Mouse (Mus musculus) CH12.LX (cell line): ENCODE data around the gene Olfr3. TPM values are rescaled to one million over a fixed set of nuclear protein-coding genes. Genes with fewer than 3 reads are reported as not detected.

Experiments
- DNase-seq: peaks from one replicate; pipeline ENCODE4 v3.0.0-alpha.2; 2013; ENCODE audit errors: extremely low read depth
- H3K27ac ChIP-seq: 2 replicates; pipeline ENCODE4 v1.5.1; 2012; ENCODE audit warnings: low read depth, mild to moderate bottlenecking, control low read depth, moderate library complexity; ENCODE audit not compliant: insufficient read depth
- H3K27me3 ChIP-seq: replicated peaks from 2 replicates; pipeline ENCODE3; 2012; ENCODE audit warnings: inconsistent platforms
- H3K36me3 ChIP-seq, 2 experiments: replicated peaks in 1 of 2; 2 replicates each; pipeline versions ENCODE3 to v1.6.1; 2012; ENCODE audit warnings: inconsistent platforms in 1 of 2, low read length in 1 of 2, mild to moderate bottlenecking in 1 of 2, mixed read lengths in 1 of 2, moderate library complexity in 1 of 2; ENCODE audit not compliant: control insufficient read depth in 1 of 2, insufficient read depth in 1 of 2
- H3K4me1 ChIP-seq, 2 experiments: 2 replicates each; pipeline ENCODE4 v1.6.1; 2012; ENCODE audit warnings: inconsistent platforms in 1 of 2, moderate library complexity in 1 of 2; ENCODE audit not compliant: insufficient read depth in 2 of 2, control insufficient read depth in 1 of 2
- H3K4me2 ChIP-seq: 2 replicates; pipeline ENCODE4 v1.6.1; 2012; ENCODE audit warnings: low read depth, mild to moderate bottlenecking, control low read depth; ENCODE audit not compliant: poor library complexity, insufficient read depth, severe bottlenecking
- H3K4me3 ChIP-seq, 3 experiments: fragments of 150-350 bp in 1 of 3; sonication (generic) in 1 of 3; replicated peaks in 1 of 3; 2 replicates each; pipeline versions ENCODE3 to v1.5.1; 2011 to 2012; ENCODE audit warnings: low read depth in 2 of 3, low read length in 2 of 3, mild to moderate bottlenecking in 2 of 3, moderate library complexity in 2 of 3, control low read depth in 1 of 3, improper control_type of control experiment in 1 of 3, inconsistent platforms in 1 of 3, mixed read lengths in 1 of 3; ENCODE audit not compliant: poor library complexity in 1 of 3
- H3K79me2 ChIP-seq: replicated peaks from 2 replicates; pipeline ENCODE4 v1.6.1; 2012; ENCODE audit warnings: mild to moderate bottlenecking, moderate library complexity; ENCODE audit not compliant: control insufficient read depth, poor library complexity, insufficient read depth, severe bottlenecking; ENCODE audit errors: extremely low read depth
- H3K9ac ChIP-seq: 2 replicates; pipeline ENCODE4 v1.6.1; 2012; ENCODE audit warnings: low read depth, mild to moderate bottlenecking, control low read depth, moderate library complexity; ENCODE audit not compliant: insufficient read depth
- H3K9me3 ChIP-seq: replicated peaks from 2 replicates; pipeline ENCODE3; 2012; ENCODE audit warnings: low read length, inconsistent platforms, mixed read lengths
- CHD1 ChIP-seq: IDR thresholded peaks from 2 replicates; pipeline ENCODE4 v1.6.1; 2012; ENCODE audit warnings: low read depth, low read length, improper control_type of control experiment, inconsistent platforms
- E2F4 ChIP-seq: IDR thresholded peaks from 2 replicates; pipeline ENCODE4 v1.6.1; 2011; ENCODE audit warnings: low read depth, low read length, improper control_type of control experiment; ENCODE audit not compliant: insufficient replicate concordance
- ELF1 ChIP-seq: IDR thresholded peaks from 2 replicates; pipeline ENCODE4 v1.6.1; 2014; ENCODE audit warnings: low read depth, mild to moderate bottlenecking, inconsistent platforms, low read length, improper control_type of control experiment
- ETS1 ChIP-seq: conservative IDR thresholded peaks from 2 replicates; pipeline ENCODE4 v1.6.1; 2012; ENCODE audit warnings: low read depth, mild to moderate bottlenecking, inconsistent platforms, low read length, improper control_type of control experiment, moderate library complexity
- HCFC1 ChIP-seq: IDR thresholded peaks from 2 replicates; pipeline ENCODE4 v1.6.1; 2012; ENCODE audit warnings: low read depth, mild to moderate bottlenecking, inconsistent platforms, low read length, improper control_type of control experiment
- IRF4 ChIP-seq: IDR thresholded peaks from 2 replicates; pipeline ENCODE4 v1.6.1; 2014; ENCODE audit warnings: low read depth, mild to moderate bottlenecking, inconsistent platforms, low read length, improper control_type of control experiment
- KAT2A ChIP-seq: IDR thresholded peaks from 2 replicates; pipeline ENCODE4 v1.6.1; 2012; ENCODE audit warnings: low read length, improper control_type of control experiment, inconsistent platforms; ENCODE audit not compliant: insufficient replicate concordance
- MAFK ChIP-seq: IDR thresholded peaks from 2 replicates; pipeline ENCODE4 v1.6.1; 2011; ENCODE audit warnings: low read length, improper control_type of control experiment; ENCODE audit not compliant: insufficient replicate concordance
- MAX ChIP-seq: IDR thresholded peaks from 2 replicates; pipeline ENCODE4 v1.6.1; 2011; ENCODE audit warnings: low read length, improper control_type of control experiment
- MXI1 ChIP-seq: IDR thresholded peaks from 2 replicates; pipeline ENCODE4 v1.6.1; 2011; ENCODE audit warnings: mild to moderate bottlenecking, low read depth, low read length, improper control_type of control experiment
- MYC ChIP-seq: IDR thresholded peaks from 2 replicates; pipeline ENCODE4 v1.6.1; 2011; ENCODE audit warnings: low read depth, mild to moderate bottlenecking, improper control_type of control experiment, low read length
- NELFE ChIP-seq: IDR thresholded peaks from 2 replicates; pipeline ENCODE4 v1.6.1; 2011; ENCODE audit warnings: low read depth, low read length, improper control_type of control experiment
- NRF1 ChIP-seq: IDR thresholded peaks from 2 replicates; pipeline ENCODE4 v1.6.1; 2014; ENCODE audit warnings: low read depth, mild to moderate bottlenecking, inconsistent platforms, low read length, improper control_type of control experiment, moderate library complexity
- PAX5 ChIP-seq: IDR thresholded peaks from 2 replicates; pipeline ENCODE4 v1.6.1; 2012; ENCODE audit warnings: low read length, inconsistent platforms, mixed read lengths
- POLR2A ChIP-seq: IDR thresholded peaks from 2 replicates; pipeline ENCODE4 v1.6.1; 2011; ENCODE audit warnings: low read depth, mild to moderate bottlenecking, improper control_type of control experiment, low read length
- POLR2AphosphoS2 ChIP-seq: IDR thresholded peaks from 2 replicates; pipeline ENCODE4 v1.6.1; 2011; ENCODE audit warnings: low read depth, low read length, improper control_type of control experiment
- RAD21 ChIP-seq: IDR thresholded peaks from 2 replicates; pipeline ENCODE4 v1.6.1; 2011; ENCODE audit warnings: low read depth, mild to moderate bottlenecking, low read length, improper control_type of control experiment, moderate library complexity
- RCOR1 ChIP-seq: conservative IDR thresholded peaks from 2 replicates; pipeline ENCODE4 v1.6.1; 2012; ENCODE audit warnings: low read depth, mild to moderate bottlenecking, inconsistent platforms, low read length, improper control_type of control experiment
- SIN3A ChIP-seq: IDR thresholded peaks from 2 replicates; pipeline ENCODE4 v1.6.1; 2012; ENCODE audit warnings: low read length, improper control_type of control experiment, inconsistent platforms
- SMC3 ChIP-seq: IDR thresholded peaks from 2 replicates; pipeline ENCODE4 v1.6.1; 2011; ENCODE audit warnings: low read depth, low read length, improper control_type of control experiment
- TCF12 ChIP-seq: IDR thresholded peaks from 2 replicates; pipeline ENCODE4 v1.6.1; 2014; ENCODE audit warnings: low read depth, mild to moderate bottlenecking, inconsistent platforms, low read length, improper control_type of control experiment
- UBTF ChIP-seq: IDR thresholded peaks from 2 replicates; pipeline ENCODE4 v1.6.1; 2012; ENCODE audit warnings: low read depth, mild to moderate bottlenecking, inconsistent platforms, low read length, improper control_type of control experiment, moderate library complexity
- USF1 ChIP-seq: IDR thresholded peaks from 2 replicates; pipeline ENCODE4 v1.6.1; 2014; ENCODE audit warnings: low read depth, mild to moderate bottlenecking, inconsistent platforms, low read length, improper control_type of control experiment
- USF2 ChIP-seq: conservative IDR thresholded peaks from 2 replicates; pipeline ENCODE4 v1.6.1; 2011; ENCODE audit warnings: low read depth, low read length, improper control_type of control experiment
- ZC3H11A ChIP-seq: IDR thresholded peaks from 2 replicates; pipeline ENCODE4 v1.6.1; 2012; ENCODE audit warnings: low read depth, mild to moderate bottlenecking, inconsistent platforms, low read length, improper control_type of control experiment
- ZKSCAN1 ChIP-seq: IDR thresholded peaks from 2 replicates; pipeline ENCODE4 v1.6.1; 2012; ENCODE audit warnings: low read depth, inconsistent platforms, low read length, improper control_type of control experiment, borderline replicate concordance
- ZNF384 ChIP-seq: IDR thresholded peaks from 2 replicates; pipeline ENCODE4 v1.6.1; 2012; ENCODE audit warnings: low read depth, low read length, improper control_type of control experiment, inconsistent platforms
- dilution Hi-C: fragments of 300-500 bp; cut with MboI; formaldehyde crosslinking; loops from 2 replicates; pipeline ENCODE4 v1.14.3; 2020; ENCODE audit warnings: low sequenced_read_pairs; ENCODE audit not compliant: extremely low pct_unique_long_range_greater_than_20kb, extremely low pct_ligation_motif_present
- in situ Hi-C: fragments of 300-500 bp; cut with MboI; formaldehyde crosslinking; loops from 3 replicates; pipeline ENCODE4 v1.14.3; 2019; ENCODE audit warnings: low sequenced_read_pairs, low pct_ligation_motif_present, low pct_unique_long_range_greater_than_20kb, mixed read lengths
- polyA plus RNA-seq: library from polyadenylated mRNA; unstranded; fragments of >175 nt; gene quantifications from 2 replicates; pipeline ENCODE4 v1.2.1, GENCODE M21; 2012; ENCODE audit warnings: low read depth; ENCODE audit not compliant: insufficient read length
- total RNA-seq, 2 experiments: library from RNA; depleted of rRNA; stranded (reverse); fragments of 300-350 nt in 1 of 2; fragments of >200 nt in 1 of 2; gene quantifications; 2 replicates each; pipeline ENCODE4 v1.2.3; 2012 to 2014

The Olfr3 gene
- total and polyA plus RNA-seq, 3 experiments = not detected

DNA sequence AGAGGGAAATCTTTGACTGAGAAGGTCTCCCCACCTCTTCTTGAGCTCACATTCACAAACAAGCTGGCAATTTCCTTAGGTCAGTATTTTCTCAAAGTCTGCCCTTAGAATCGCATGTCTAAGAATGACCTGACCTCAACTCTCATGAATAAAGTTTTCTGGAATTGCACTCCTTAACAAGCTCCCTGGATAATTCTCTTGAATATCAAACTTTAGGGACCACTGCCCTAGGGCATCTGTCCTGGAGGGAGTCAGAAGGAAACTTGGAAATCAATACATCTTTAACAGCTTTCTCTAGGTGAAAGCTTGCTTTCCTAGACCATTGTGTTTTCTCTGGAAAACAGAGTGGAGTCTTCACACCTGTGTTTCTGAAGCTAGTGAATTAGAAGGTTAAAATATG is 29.2 kb upstream of the Olfr3 start, which contains the start of gene Olfr350:
Gene Olfr350, plus strand, starts transcription at position 301 of the 400 bp plus-strand sequence.
- in situ Hi-C loops (no loop called here), dilution Hi-C loops (no loop called here)
- Histone ChIP-seq H3K79me2 (no peaks in the 10 kb centered on the region), H3K4me2 (no peak within 1 kb of the TSS), H3K4me1 (no peaks in the 10 kb centered on the region), H3K9me3 (no peaks in the 10 kb centered on the region), H3K4me3 (no peak within 1 kb of the TSS), H3K9ac (no peak within 1 kb of the TSS), H3K36me3 (no peaks in the 10 kb centered on the region), H3K27me3 (peaks cover 36% of the 10 kb centered on the region), H3K27ac (no peak within 1 kb of the TSS)
- DNase-seq = no peak
- TF ChIP-seq RCOR1 (no peak), USF1 (no peak), SIN3A (no peak), MAFK (no peak), CHD1 (no peak), ZNF384 (no peak), SMC3 (no peak), ZKSCAN1 (no peak), MAX (no peak), PAX5 (no peak), TCF12 (no peak), POLR2AphosphoS2 (no peak), MYC (no peak), HCFC1 (no peak), NELFE (no peak), RAD21 (no peak)

DNA sequence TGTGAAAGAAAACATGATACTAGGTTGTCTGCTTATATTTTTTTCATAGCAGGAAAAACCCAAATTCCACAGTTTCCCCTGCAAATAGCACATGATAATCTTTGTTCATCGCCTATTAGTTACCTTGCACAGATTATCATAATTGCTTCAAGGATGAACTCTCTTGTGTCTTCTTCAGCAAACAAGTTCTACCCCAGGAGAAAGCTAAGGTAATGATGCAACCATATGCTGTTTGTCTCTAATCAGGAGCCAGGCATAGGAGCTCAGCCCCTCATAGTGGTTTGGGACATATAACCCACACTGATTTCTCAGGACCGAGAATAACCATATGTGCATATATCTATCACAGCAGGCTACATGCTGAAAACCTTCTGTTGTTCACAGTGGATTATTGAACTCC is 26.6 kb downstream of the Olfr3 start, which contains the start of gene Olfr50:
Gene Olfr50, plus strand, starts transcription at position 301 of the 400 bp plus-strand sequence.
- H3K9ac ChIP-seq = no peak within 1 kb of the TSS
- no peak within 1 kb of the TSS for H3K4me2 ChIP-seq
- no peaks in the 10 kb centered on the region for H3K9me3 ChIP-seq
- in situ Hi-C loops (no loop called here), dilution Hi-C loops (no loop called here)
- no peak for DNase-seq
- H3K36me3 ChIP-seq = no peaks in the 10 kb centered on the region
- H3K79me2 ChIP-seq = no peaks in the 10 kb centered on the region
- no peaks in the 10 kb centered on the region for H3K4me1 ChIP-seq
- no peak for TF ChIP-seq NRF1
- TF ChIP-seq ETS1 = no peak
- no peak for TF ChIP-seq IRF4
- no peak for TF ChIP-seq ZNF384
- no peak for TF ChIP-seq USF1
- no peak for TF ChIP-seq MXI1
- TF ChIP-seq CHD1 = no peak
- no peak for TF ChIP-seq TCF12
- no peak for TF ChIP-seq ZC3H11A
- no peak for TF ChIP-seq KAT2A
- no peak for TF ChIP-seq USF2
- no peak for TF ChIP-seq UBTF
- no peak for TF ChIP-seq HCFC1
- no peak for TF ChIP-seq E2F4
- TF ChIP-seq POLR2A = no peak
- no peak for TF ChIP-seq ELF1
- no peak for TF ChIP-seq RCOR1
- no peak within 1 kb of the TSS for H3K4me3 ChIP-seq
- H3K27me3 ChIP-seq = peaks cover 49% of the 10 kb centered on the region
- no peak within 1 kb of the TSS for H3K27ac ChIP-seq
